Mouse (Mus musculus) macrophage (primary cell): ENCODE measurements around the gene Trabd2b. TPM values are rescaled to one million over a fixed set of nuclear protein-coding genes. Genes with fewer than 3 reads are reported as not detected.

ENCODE experiments used
- H3K27ac ChIP-seq: fragments of 350-480 bp; formaldehyde crosslinking; 2 replicates; pipeline ENCODE4 v1.9.0; 2021
- H3K36me3 ChIP-seq: fragments of 350-480 bp; formaldehyde crosslinking; 2 replicates; pipeline ENCODE4 v1.9.0; 2021; ENCODE audit errors: inconsistent target
- H3K4me3 ChIP-seq: fragments of 350-480 bp; formaldehyde crosslinking; 2 replicates; pipeline ENCODE4 v1.9.0; 2021; ENCODE audit errors: inconsistent target
- H3K79me2 ChIP-seq: fragments of 350-480 bp; formaldehyde crosslinking; 2 replicates; pipeline ENCODE4 v1.9.0; 2021; ENCODE audit errors: inconsistent target
- WGBS: methylation state at CpG from one replicate; pipeline ENCODE4 v1.1.7; 2026; ENCODE audit warnings: inconsistent platforms; ENCODE audit not compliant: missing documents; 5-methylcytosine and 5-hydroxymethylcytosine counted together
- polyA plus RNA-seq: library from polyadenylated mRNA; stranded (reverse); fragments of 250-400 nt; gene quantifications from 3 replicates; pipeline ENCODE4 v1.2.4, GENCODE M21; 2018; ENCODE audit warnings: inconsistent platforms

Trabd2b gene
- polyA plus RNA-seq, 1 experiment from 2014 or later, result not detected

DNA sequence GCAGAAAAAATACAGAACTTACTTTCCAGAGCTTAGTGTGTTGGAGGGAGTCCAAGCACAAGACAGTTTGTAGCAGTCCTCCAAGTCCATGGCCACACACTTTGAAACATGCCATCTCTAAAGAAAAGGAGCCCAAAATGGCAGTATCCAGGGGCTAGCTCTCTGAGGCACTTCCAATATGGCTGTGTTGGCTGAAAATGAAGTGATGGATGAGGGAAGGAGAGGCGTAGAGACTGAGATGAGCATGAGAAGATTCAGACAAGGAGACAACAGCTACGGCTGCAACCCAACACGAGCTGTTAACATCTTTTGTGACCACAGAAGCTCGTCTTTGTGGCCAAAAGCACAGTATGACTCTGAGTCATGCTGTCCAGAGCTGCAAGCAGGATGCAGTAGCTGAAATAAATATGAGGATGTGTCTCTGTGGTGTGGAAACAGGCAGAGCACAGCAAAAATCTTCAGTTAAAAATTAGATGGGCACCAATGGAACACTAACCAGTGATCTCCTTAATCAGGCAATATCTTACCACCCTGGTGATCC is 27.0 kb upstream of the Trabd2b start:
- Histone ChIP-seq H3K79me2 (no peaks in the 10 kb centered on the region), H3K36me3 (no peaks in the 10 kb centered on the region), H3K4me3 (no peak overlapping the region), H3K27ac (0 out of 2 replicates have a peak overlapping the region, but pooled peaks have one; percentile 5)
- 75% methylated on average over 4 of the region's 4 CpGs for WGBS

DNA sequence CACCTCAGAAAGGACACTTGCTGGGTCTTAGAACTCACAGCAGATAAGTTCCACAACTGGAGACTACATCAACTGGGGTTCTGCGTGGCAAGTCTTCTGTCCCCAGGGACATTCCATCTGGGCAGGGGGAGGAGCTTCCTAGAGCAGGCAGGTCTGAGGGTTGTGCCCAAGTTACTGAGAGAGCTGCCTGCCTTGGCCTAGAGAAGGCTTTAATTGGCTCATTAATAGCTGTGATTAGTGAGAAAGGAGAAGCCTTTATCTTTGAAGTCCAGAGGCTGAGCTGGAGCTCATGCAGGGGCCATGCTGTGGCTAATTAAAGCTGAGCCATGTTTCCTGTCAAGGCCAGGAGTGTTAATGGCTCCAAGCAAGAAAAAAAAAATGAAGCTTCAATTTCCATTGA is 23.9 kb upstream of the Trabd2b start:
- H3K4me3 ChIP-seq, result no peak overlapping the region
- no peaks in the 10 kb centered on the region for H3K79me2 ChIP-seq
- no peaks in the 10 kb centered on the region for H3K36me3 ChIP-seq
- no peak overlapping the region for H3K27ac ChIP-seq
- WGBS, result 50% methylated on average over 1 of the region's 1 CpGs

DNA sequence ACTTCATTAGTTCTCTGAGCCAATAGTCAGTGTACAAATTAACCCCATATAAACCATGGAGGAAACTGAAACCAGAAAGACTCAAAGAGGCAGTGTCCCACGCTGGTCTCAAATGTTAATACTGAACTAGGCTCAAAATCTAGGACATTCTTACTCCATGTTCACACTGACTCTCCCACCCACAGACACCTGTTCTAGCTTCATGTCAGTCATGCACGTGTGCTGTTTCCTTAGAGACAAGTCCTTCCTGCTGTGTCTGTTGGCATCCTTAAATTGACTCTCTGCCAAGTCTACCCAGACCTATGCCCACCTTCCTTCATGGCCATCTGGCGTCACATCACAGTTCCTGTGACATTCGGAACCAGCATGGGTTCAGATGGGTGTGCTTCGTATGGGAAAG is 21.3 kb upstream of the Trabd2b start:
- WGBS, result 88% methylated on average over 5 of the region's 5 CpGs
- Histone ChIP-seq H3K36me3 (no peaks in the 10 kb centered on the region), H3K27ac (no peak overlapping the region), H3K4me3 (no peak overlapping the region), H3K79me2 (no peaks in the 10 kb centered on the region)

DNA sequence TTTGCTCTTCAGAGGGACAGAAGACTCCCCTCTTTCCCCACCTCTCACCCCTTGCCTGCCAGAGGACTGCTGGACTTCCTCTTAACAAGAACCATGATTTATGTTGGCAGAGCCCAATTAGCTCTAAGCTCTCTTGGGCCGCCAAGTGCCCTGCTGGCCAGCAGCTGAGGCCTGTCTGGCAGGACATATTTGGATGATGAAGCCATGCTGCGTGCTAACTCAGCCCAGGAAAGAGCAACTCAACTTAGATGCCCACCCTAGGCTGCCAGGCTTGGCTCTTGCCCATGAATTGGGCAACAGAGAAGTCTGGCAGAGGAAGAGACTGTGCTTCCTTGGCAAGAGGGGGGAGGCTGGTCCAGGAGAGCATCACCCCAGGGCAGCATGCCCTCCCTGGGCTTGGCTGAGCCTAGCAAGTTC is 20.1 kb upstream of the Trabd2b start:
- H3K27ac ChIP-seq, result no peak overlapping the region
- H3K79me2 ChIP-seq, result no peaks in the 10 kb centered on the region
- no peaks in the 10 kb centered on the region for H3K36me3 ChIP-seq
- no peak overlapping the region for H3K4me3 ChIP-seq
- WGBS, result 39% methylated on average over 2 of the region's 2 CpGs

DNA sequence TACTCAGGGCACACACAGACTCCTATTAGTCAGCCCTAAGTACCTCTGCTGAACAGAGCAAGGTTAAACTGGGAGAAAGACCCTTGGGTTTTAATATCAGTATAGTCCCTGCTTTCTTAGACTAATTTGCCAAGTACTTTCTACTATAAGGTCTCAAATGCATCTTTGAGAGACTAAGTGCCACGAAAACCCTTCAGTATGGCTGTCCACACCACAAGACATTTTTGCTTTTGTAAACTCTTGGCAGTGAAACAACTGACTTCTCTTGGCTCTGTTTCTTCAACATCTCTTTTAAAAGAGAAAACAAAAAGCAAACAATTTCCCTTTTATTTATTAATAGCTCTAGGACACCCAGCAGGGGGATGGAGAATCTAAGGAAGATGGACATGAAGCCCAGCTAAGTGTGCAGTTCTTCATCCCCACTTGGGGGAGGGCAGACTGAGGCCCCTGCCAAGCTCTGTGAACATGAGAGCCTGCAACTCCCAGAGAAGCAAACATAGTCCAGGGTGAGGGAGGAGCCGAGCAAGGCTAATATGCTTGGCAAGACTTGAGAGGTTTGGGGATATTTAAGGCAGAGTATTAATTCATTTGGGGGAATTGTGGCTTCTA is 18.9 kb upstream of the Trabd2b start:
- H3K4me3 ChIP-seq, result no peak overlapping the region
- H3K36me3 ChIP-seq, result no peaks in the 10 kb centered on the region
- no peaks in the 10 kb centered on the region for H3K79me2 ChIP-seq
- H3K27ac ChIP-seq, result no peak overlapping the region
- WGBS, result 95% methylated on average over 2 of the region's 2 CpGs

GRCm38 (mm10) chr4:114388306-114388705 is 18.2 kb upstream of the Trabd2b start:
- Histone ChIP-seq H3K79me2 (no peaks in the 10 kb centered on the region), H3K36me3 (no peaks in the 10 kb centered on the region), H3K27ac (no peak overlapping the region), H3K4me3 (no peak overlapping the region)
- 79% methylated on average over 3 of the region's 3 CpGs for WGBS

DNA sequence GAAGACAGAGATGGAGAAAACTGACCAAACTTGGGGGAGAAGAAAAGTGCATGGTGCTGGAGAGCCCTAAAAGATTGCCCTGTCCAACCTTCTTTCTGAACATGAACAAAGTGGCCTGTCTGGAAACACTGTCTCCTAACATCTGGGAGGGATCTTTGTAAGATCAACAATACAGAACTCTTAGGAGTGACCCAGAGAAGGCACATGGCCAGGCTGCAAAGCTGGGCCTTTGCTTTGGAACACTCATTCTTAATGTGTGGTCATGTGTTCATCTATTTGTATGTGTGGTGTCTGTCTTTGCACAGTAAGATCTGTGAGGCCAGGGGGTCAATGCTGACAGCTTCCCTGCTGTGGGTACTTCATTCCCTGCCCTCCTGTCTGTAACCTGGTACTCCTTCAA is 16.9 kb upstream of the Trabd2b start:
- H3K27ac ChIP-seq, result no peak overlapping the region
- no peaks in the 10 kb centered on the region for H3K36me3 ChIP-seq
- H3K4me3 ChIP-seq, result no peak overlapping the region
- H3K79me2 ChIP-seq, result no peaks in the 10 kb centered on the region

DNA sequence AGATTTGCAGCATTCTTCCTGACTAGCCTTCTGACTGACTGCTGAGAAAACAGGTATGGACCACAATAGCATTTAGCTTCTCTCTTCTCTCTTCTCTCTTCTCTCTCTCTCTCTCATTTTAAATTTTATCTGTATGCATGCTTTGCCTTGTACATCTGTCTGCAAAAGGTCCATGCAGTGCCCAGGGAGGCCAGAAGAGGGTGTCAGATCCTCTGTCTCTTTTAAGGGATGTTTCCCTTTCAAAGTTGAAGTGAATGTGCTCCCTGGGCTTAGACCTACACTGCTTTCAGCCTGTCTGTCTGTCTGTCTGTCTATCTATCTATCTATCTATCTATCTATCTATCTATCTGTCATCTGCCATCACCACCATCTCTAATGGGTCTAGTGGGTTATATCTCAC is 8.9 kb upstream of the Trabd2b start:
- Histone ChIP-seq H3K36me3 (no peaks in the 10 kb centered on the region), H3K27ac (no peak overlapping the region)

GRCm38 (mm10) chr4:114399821-114400220 is 6.7 kb upstream of the Trabd2b start:
- WGBS, result 80% methylated on average over 3 of the region's 3 CpGs
- no peaks in the 10 kb centered on the region for H3K79me2 ChIP-seq
- no peaks in the 10 kb centered on the region for H3K36me3 ChIP-seq
- no peak overlapping the region for H3K27ac ChIP-seq
- H3K4me3 ChIP-seq, result no peak overlapping the region

More for the DNA sequence above, 8.9 kb upstream of the Trabd2b start:
- H3K4me3 ChIP-seq, result no peak overlapping the region
- no peaks in the 10 kb centered on the region for H3K79me2 ChIP-seq

GRCm38 (mm10) chr4:114401993-114402731 is 4.4 kb upstream of the Trabd2b start:
- 81% methylated on average over 7 of the region's 7 CpGs for WGBS
- H3K79me2 ChIP-seq, result no peaks in the 10 kb centered on the region
- no peak overlapping the region for H3K4me3 ChIP-seq
- no peaks in the 10 kb centered on the region for H3K36me3 ChIP-seq
- no peak overlapping the region for H3K27ac ChIP-seq

GRCm38 (mm10) chr4:114405682-114406354 is 706 bp upstream of the Trabd2b start:
- H3K79me2 ChIP-seq, result no peaks in the 10 kb centered on the region
- 2% methylated on average over 30 of the region's 74 CpGs for WGBS
- no peak overlapping the region for H3K27ac ChIP-seq
- no peaks in the 10 kb centered on the region for H3K36me3 ChIP-seq
- no peak overlapping the region for H3K4me3 ChIP-seq

GRCm38 (mm10) chr4:114407516-114407915 is 992 bp downstream of the Trabd2b start:
- Histone ChIP-seq H3K36me3 (no peaks in the 10 kb centered on the region), H3K4me3 (no peak overlapping the region), H3K79me2 (no peaks in the 10 kb centered on the region), H3K27ac (no peak overlapping the region)
- 75% methylated on average over 3 of the region's 3 CpGs for WGBS

DNA sequence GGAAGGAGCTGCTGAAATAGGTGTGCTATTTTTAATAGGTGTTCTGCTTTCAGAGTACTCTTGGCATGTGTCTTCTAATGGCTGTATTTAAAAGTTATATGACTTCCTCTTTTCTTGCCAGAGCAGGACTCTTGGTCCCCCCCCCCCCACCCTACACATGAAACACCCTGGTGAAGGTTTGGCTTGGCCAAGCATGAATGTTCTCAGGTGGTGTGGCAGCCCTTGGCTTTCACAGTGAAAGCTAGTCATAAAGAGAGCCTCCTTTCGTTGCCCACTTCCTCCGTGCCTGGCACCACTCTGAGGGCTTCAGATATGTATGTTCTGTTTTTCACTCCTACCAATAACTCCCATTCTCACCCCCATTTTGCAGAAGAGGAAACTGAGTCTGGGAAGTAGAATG is 1.8 kb downstream of the Trabd2b start:
- Histone ChIP-seq H3K4me3 (no peak overlapping the region), H3K79me2 (no peaks in the 10 kb centered on the region), H3K36me3 (no peaks in the 10 kb centered on the region), H3K27ac (no peak overlapping the region)
- 0% methylated on average over 2 of the region's 2 CpGs for WGBS

DNA sequence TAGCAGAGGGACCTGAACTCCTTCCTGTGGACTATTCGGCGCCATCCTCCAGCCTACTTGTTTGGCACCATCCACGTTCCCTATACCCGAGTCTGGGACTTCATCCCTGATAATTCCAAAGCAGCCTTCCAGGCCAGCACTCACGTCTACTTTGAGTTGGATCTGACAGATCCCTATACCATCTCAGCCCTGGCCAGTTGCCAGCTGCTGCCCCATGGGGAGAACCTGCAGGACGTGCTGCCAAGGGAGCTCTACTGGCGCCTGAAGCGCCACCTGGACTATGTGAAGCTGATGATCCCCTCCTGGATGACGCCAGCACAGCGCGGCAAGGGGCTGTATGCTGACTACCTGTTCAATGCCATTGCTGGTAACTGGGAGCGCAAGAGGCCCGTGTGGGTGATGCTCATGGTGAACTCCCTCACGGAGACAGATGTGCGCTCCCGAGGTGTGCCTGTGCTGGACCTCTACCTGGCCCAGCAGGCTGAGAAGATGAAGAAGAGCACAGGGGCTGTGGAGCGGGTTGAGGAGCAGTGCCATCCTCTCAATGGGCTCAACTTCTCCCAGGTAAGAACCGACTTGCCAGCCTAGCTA is 2.5 kb downstream of the Trabd2b start:
- WGBS, result 89% methylated on average over 18 of the region's 18 CpGs
- no peak overlapping the region for H3K4me3 ChIP-seq
- H3K27ac ChIP-seq, result no peak overlapping the region
- H3K36me3 ChIP-seq, result no peaks in the 10 kb centered on the region
- no peaks in the 10 kb centered on the region for H3K79me2 ChIP-seq

- H3K36me3 ChIP-seq, result no peaks in the 10 kb centered on the region
- H3K4me3 ChIP-seq, result no peak overlapping the region
- H3K79me2 ChIP-seq, result no peaks in the 10 kb centered on the region
- H3K27ac ChIP-seq, result no peak overlapping the region
These were observed 3.0 kb downstream of the Trabd2b start for GRCm38 (mm10) chr4:114409511-114409910.
